Mouse (Mus musculus): ENCODE measurements at regions not wholly inside any gene's neighbourhood (a gene's known extent, or its start where the extent isn't known, plus 50 kb on each side); places are given as distances from the start of the nearest gene placed in this dataset.

DNA sequence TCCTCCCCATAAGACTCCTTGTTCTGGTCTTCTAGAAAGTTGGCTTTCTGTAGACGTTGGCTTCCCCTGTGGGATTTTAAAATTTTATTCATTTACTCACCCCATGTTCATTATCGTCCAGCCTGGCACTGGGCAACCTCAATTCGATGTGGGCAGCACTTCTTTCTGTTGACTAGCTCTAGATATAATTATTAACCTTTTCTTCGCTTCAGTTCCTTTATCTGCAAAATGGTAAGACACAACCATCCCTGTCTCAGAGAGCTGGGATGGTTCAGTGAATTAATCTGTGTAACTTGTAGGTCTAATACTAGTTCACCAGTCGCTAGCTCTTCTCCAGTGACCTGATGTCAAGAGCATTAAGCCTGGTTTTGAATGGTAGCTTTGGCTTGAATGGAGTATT lies 89.9 kb upstream of the Plxnc1 start:
- H3K27me3 ChIP-seq (ENCODE audit: control insufficient read depth, insufficient read depth, low read length) = no peaks in the 10 kb centered on the region
- no peaks in the 10 kb centered on the region for H3K4me1 ChIP-seq (replicated peaks; ENCODE audit: control insufficient read depth, insufficient read depth, low read length)
- WGBS = 86% methylated on average over 5 of the region's 5 CpGs
- no peaks in the 10 kb centered on the region for H3K9me3 ChIP-seq (ENCODE audit: control insufficient read depth, low read length)
- no peak overlapping the region for H3K4me3 ChIP-seq (ENCODE audit: low read depth, low read length)
- no peak overlapping the region for H3K9ac ChIP-seq (ENCODE audit: low read length)
- ATAC-seq (replicated peaks; ENCODE audit: low FRiP score) (no peak), DNase-seq (ENCODE audit: low spot score) (no peak)
- no peak overlapping the region for H3K4me2 ChIP-seq (ENCODE audit: low read depth, low read length, severe bottlenecking)
- no peak overlapping the region for H3K27ac ChIP-seq (ENCODE audit: low read depth, low read length)
- no peaks in the 10 kb centered on the region for H3K36me3 ChIP-seq (ENCODE audit: control insufficient read depth, insufficient read depth, low read length)

DNA sequence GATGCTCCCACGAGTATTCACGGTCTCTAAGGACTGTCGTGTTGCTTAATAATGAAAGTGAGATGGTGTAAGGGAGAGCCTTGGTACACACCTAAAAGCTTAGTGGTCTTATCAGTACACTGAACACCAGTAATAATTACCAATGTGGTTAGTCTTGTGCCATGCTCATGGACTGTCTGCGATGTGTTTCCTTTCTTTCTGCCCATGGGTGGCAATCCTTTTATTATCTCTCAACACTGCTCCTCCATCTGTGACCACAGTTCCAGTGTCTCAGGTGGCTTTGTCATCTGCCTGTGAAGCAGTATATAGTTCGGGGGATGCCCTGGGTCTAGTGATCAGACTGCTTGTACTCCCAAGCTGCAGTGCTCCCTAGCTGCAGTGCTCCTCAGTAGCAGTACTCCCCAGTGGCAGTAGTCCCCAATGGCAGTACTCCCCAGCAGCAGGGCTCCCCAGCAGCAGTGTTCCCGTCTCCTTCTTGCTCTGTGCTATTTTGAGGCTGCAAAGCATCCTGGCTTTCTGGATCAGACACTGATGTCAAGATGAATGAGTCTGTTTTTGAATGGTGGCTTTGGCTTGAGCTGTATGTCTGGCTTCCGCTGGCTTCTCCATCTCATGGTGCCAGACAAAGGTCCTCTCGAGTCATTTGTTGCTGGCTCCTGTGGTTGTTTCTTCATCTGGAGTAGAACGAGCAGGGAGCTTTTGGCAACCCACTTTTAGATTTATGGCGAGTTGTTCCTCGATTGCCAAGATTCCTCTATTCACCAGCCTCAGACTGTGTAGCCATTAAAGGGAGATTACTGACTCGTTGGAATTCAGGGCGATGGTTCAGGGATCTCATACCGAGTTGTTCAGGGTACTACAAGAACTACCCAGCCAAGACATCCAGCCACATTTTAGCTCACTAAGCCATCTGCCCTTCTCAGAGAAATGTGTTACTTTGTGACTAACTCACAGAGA lies 88.4 kb upstream of the Plxnc1 start:
- no peak overlapping the region for H3K4me3 ChIP-seq (ENCODE audit: low read depth, low read length)
- no peaks in the 10 kb centered on the region for H3K4me1 ChIP-seq (replicated peaks; ENCODE audit: control insufficient read depth, insufficient read depth, low read length)
- DNase-seq (ENCODE audit: low spot score) (no peak), ATAC-seq (replicated peaks; ENCODE audit: low FRiP score) (no peak)
- 86% methylated on average over 14 of the region's 14 CpGs for WGBS
- H3K27ac ChIP-seq (ENCODE audit: low read depth, low read length) = no peak overlapping the region
- H3K27me3 ChIP-seq (ENCODE audit: control insufficient read depth, insufficient read depth, low read length) = no peaks in the 10 kb centered on the region
- no peak overlapping the region for H3K9ac ChIP-seq (ENCODE audit: low read length)
- no peaks in the 10 kb centered on the region for H3K36me3 ChIP-seq (ENCODE audit: control insufficient read depth, insufficient read depth, low read length)
- no peaks in the 10 kb centered on the region for H3K9me3 ChIP-seq (ENCODE audit: control insufficient read depth, low read length)
- no peak overlapping the region for H3K4me2 ChIP-seq (ENCODE audit: low read depth, low read length, severe bottlenecking)

DNA sequence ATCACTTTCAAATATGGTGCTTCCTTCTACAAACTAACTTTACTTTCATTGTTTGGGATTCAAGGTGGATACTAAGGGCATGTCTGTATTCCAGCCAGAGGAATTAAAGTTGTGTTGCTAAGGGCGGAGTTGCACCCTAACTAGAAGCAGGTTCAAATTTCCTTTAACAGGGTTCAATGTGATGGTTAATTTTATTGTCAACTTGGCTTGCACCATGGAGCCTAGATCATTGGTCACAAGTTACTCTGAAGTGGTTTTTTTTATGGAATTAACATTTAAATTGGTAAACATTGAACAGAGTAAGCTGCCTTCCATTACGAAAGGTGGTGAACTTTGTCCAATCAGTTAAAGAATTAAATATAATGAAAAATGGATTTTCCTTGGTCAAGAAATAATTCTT lies 86.7 kb upstream of the Plxnc1 start:
- H3K27ac ChIP-seq (ENCODE audit: low read depth, low read length) = no peak overlapping the region
- ATAC-seq (replicated peaks; ENCODE audit: low FRiP score) = no peak
- H3K4me2 ChIP-seq (ENCODE audit: low read depth, low read length, severe bottlenecking) = no peak overlapping the region
- H3K4me3 ChIP-seq (ENCODE audit: low read depth, low read length) = no peak overlapping the region
- H3K4me1 ChIP-seq (replicated peaks; ENCODE audit: control insufficient read depth, insufficient read depth, low read length) = no peaks in the 10 kb centered on the region
- H3K9ac ChIP-seq (ENCODE audit: low read length) = no peak overlapping the region
- no peaks in the 10 kb centered on the region for H3K9me3 ChIP-seq (ENCODE audit: control insufficient read depth, low read length)
- no peaks in the 10 kb centered on the region for H3K27me3 ChIP-seq (ENCODE audit: control insufficient read depth, insufficient read depth, low read length)
- WGBS = 88% methylated on average over 2 of the region's 2 CpGs
- H3K36me3 ChIP-seq (ENCODE audit: control insufficient read depth, insufficient read depth, low read length) = no peaks in the 10 kb centered on the region
- no peak for DNase-seq (ENCODE audit: low spot score)

DNA sequence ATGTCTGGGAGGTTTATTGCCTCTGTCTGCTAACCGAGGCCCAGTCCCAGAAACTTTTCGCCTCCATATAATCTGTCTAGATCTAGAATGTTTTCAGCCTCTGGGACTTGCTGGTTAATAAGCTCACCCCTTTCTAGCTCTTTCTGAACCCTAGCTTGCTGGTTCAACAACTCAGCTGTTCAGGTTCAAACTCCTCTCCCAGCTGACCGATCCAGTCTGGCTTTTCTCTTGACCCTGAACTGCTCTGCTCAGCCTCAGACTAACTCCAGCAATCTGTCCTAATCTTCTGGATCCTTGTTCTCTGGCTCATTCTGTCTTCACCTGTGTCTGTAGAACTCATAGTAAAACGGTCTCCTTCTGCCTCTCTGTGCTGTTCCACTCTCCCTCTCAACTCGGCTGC lies 86.2 kb upstream of the Plxnc1 start:
- DNase-seq (ENCODE audit: low spot score) (no peak), ATAC-seq (replicated peaks; ENCODE audit: low FRiP score) (no peak)
- Histone ChIP-seq H3K27ac (ENCODE audit: low read depth, low read length) (no peak overlapping the region), H3K27me3 (ENCODE audit: control insufficient read depth, insufficient read depth, low read length) (no peaks in the 10 kb centered on the region), H3K9me3 (ENCODE audit: control insufficient read depth, low read length) (no peaks in the 10 kb centered on the region), H3K36me3 (ENCODE audit: control insufficient read depth, insufficient read depth, low read length) (no peaks in the 10 kb centered on the region), H3K4me3 (ENCODE audit: low read depth, low read length) (no peak overlapping the region), H3K4me1 (replicated peaks; ENCODE audit: control insufficient read depth, insufficient read depth, low read length) (no peaks in the 10 kb centered on the region), H3K9ac (ENCODE audit: low read length) (no peak overlapping the region), H3K4me2 (ENCODE audit: low read depth, low read length, severe bottlenecking) (no peak overlapping the region)
- 86% methylated on average over 5 of the region's 5 CpGs for WGBS

DNA sequence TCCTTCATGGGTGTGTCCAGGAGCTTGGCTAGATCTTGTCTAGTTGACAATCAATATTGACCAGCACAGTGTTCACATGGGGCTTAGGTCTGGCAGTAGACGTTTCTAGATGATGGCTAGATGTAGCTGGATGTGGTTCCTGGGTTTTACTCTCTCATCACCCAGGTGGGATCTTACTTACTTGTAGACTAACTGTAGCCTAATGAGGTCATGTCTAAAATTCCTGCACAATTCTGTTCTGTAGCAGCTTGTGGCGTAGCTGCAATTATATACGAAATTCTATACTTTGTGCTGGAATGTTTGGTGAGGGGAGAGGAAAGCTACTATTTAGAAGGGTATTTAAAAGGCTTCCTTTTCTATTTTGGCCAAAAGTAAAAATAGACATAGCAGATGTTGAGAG lies 84.9 kb upstream of the Plxnc1 start:
- Histone ChIP-seq H3K9me3 (ENCODE audit: control insufficient read depth, low read length) (no peaks in the 10 kb centered on the region), H3K4me3 (ENCODE audit: low read depth, low read length) (no peak overlapping the region), H3K9ac (ENCODE audit: low read length) (no peak overlapping the region), H3K4me2 (ENCODE audit: low read depth, low read length, severe bottlenecking) (no peak overlapping the region), H3K4me1 (replicated peaks; ENCODE audit: control insufficient read depth, insufficient read depth, low read length) (no peaks in the 10 kb centered on the region), H3K36me3 (ENCODE audit: control insufficient read depth, insufficient read depth, low read length) (no peaks in the 10 kb centered on the region), H3K27me3 (ENCODE audit: control insufficient read depth, insufficient read depth, low read length) (no peaks in the 10 kb centered on the region), H3K27ac (ENCODE audit: low read depth, low read length) (no peak overlapping the region)
- no peak for ATAC-seq (replicated peaks; ENCODE audit: low FRiP score)
- 77% methylated on average over 3 of the region's 3 CpGs for WGBS
- no peak for DNase-seq (ENCODE audit: low spot score)

DNA sequence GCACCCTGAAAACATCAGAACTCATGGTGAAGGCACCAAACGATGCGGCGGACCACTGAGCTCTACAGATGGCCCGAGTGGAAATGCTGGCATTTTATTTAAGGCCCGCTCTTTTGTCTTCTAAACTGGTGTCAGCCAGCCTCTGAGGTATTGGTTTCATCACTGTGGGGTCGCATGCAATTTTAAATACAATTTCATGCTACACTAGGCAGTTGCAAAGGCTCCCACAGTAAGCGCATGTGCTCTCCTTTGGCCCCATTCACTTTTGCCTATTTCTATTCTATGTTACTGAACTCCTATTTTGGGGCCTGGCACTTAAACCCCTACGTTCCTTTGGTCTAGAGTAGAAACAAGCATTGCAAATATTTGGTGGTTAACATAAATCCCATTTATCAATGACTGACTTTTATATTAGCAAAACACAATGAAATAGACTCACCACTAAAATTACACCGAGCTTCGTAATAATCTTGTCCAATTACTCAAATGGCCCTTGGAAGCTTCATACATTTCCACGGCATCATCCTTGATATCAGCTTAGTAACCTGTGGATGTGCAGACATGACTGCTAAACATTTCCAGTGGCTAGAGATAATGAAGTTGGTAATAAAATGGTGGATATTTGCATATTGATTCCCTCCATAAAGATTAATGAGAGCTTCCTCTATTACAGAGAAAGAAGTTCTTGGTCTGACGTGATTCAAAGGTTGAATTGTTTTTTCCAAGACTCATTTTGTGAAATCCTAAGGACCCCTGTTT lies 81.1 kb upstream of the Plxnc1 start:
- 85% methylated on average over 12 of the region's 12 CpGs for WGBS
- Histone ChIP-seq H3K27me3 (ENCODE audit: control insufficient read depth, insufficient read depth, low read length) (no peaks in the 10 kb centered on the region), H3K9me3 (ENCODE audit: control insufficient read depth, low read length) (no peaks in the 10 kb centered on the region), H3K4me3 (ENCODE audit: low read depth, low read length) (no peak overlapping the region), H3K4me1 (replicated peaks; ENCODE audit: control insufficient read depth, insufficient read depth, low read length) (no peaks in the 10 kb centered on the region), H3K27ac (ENCODE audit: low read depth, low read length) (no peak overlapping the region), H3K36me3 (ENCODE audit: control insufficient read depth, insufficient read depth, low read length) (no peaks in the 10 kb centered on the region), H3K4me2 (ENCODE audit: low read depth, low read length, severe bottlenecking) (no peak overlapping the region), H3K9ac (ENCODE audit: low read length) (no peak overlapping the region)
- DNase-seq (ENCODE audit: low spot score) = no peak
- no peak for ATAC-seq (replicated peaks; ENCODE audit: low FRiP score)

DNA sequence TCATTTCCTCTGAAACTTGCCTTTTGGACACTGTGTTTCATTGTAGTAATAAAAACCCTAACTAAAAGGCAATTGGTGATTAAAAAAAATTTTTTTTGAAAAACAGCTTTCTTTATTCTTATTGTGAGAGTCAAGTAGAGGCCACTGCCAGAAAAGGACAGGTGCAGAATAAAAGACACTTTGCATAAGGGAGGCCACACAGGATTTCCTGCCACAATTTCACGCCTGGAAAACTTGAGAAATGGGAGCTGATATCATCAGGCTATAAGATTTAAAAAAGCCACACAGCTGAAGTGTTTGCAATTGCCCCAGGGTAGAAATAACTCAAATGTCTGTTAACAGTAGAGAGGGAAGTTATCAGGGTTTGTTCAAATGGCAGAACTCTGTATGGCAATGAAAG lies 76.6 kb upstream of the Plxnc1 start:
- ATAC-seq (replicated peaks; ENCODE audit: low FRiP score) (no peak), DNase-seq (ENCODE audit: low spot score) (no peak)
- H3K27ac ChIP-seq (ENCODE audit: low read depth, low read length) = no peak overlapping the region
- H3K9ac ChIP-seq (ENCODE audit: low read length) = no peak overlapping the region
- H3K27me3 ChIP-seq (ENCODE audit: control insufficient read depth, insufficient read depth, low read length) = no peaks in the 10 kb centered on the region
- no peaks in the 10 kb centered on the region for H3K4me1 ChIP-seq (replicated peaks; ENCODE audit: control insufficient read depth, insufficient read depth, low read length)
- no peak overlapping the region for H3K4me2 ChIP-seq (ENCODE audit: low read depth, low read length, severe bottlenecking)
- 76% methylated on average over 1 of the region's 1 CpGs for WGBS
- H3K9me3 ChIP-seq (ENCODE audit: control insufficient read depth, low read length) = no peaks in the 10 kb centered on the region
- H3K4me3 ChIP-seq (ENCODE audit: low read depth, low read length) = no peak overlapping the region
- no peaks in the 10 kb centered on the region for H3K36me3 ChIP-seq (ENCODE audit: control insufficient read depth, insufficient read depth, low read length)

DNA sequence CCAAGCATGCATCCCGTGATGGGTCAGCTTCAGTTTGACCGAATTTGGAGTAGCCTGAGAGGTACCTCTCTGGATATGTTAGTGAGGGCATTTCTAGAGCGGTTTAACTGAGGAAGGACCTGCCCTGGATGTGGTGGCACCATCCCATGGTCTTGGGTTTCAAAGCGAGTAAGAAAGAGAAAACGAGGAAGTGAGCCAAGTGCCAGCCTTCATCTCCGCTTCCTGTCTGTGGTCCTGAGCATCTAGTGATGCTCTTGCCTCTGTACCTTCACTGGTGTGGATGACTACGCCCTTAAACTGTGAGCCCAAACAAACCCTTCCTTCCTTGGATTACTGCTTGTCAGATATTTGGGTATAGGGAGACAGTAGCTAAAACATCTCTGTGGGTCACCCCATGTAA lies 72.3 kb upstream of the Plxnc1 start:
- no peak for ATAC-seq (replicated peaks; ENCODE audit: low FRiP score)
- Histone ChIP-seq H3K27me3 (ENCODE audit: control insufficient read depth, insufficient read depth, low read length) (no peaks in the 10 kb centered on the region), H3K4me3 (ENCODE audit: low read depth, low read length) (no peak overlapping the region), H3K9me3 (ENCODE audit: control insufficient read depth, low read length) (no peaks in the 10 kb centered on the region), H3K9ac (ENCODE audit: low read length) (no peak overlapping the region), H3K27ac (ENCODE audit: low read depth, low read length) (no peak overlapping the region), H3K36me3 (ENCODE audit: control insufficient read depth, insufficient read depth, low read length) (no peaks in the 10 kb centered on the region), H3K4me1 (replicated peaks; ENCODE audit: control insufficient read depth, insufficient read depth, low read length) (no peaks in the 10 kb centered on the region), H3K4me2 (ENCODE audit: low read depth, low read length, severe bottlenecking) (no peak overlapping the region)
- DNase-seq (ENCODE audit: low spot score) = no peak
- 87% methylated on average over 7 of the region's 7 CpGs for WGBS
